Mouse (Mus musculus) MEL (cell line): ENCODE data around the gene Gm16181. TPM values are rescaled to one million over a fixed set of nuclear protein-coding genes. Genes with fewer than 3 reads are reported as not detected.
"Not testable (repeated sequence)": the region's sequence is repeated elsewhere in the genome, so short reads cannot be mapped to it uniquely, and the experiment has no call there.

Source experiments
- DNase-seq: peaks from one replicate; pipeline ENCODE4 v3.0.0; 2011; ENCODE audit warnings: low read depth, low spot score
- H3K27ac ChIP-seq: 2 replicates; pipeline ENCODE4 v1.5.1; 2012; ENCODE audit warnings: low read depth, mild to moderate bottlenecking, control low read depth, low read length, moderate library complexity; ENCODE audit not compliant: control insufficient read depth
- H3K27me3 ChIP-seq, 2 experiments: fragments of 150-350 bp in 1 of 2; sonication (generic) in 1 of 2; 2 replicates each; pipeline ENCODE4 v1.6.1; 2012; ENCODE audit warnings: low read length in 2 of 2, mild to moderate bottlenecking in 2 of 2, improper control_type of control experiment in 1 of 2, moderate library complexity in 1 of 2; ENCODE audit not compliant: insufficient read depth in 2 of 2, control insufficient read depth in 1 of 2
- H3K36me3 ChIP-seq, 2 experiments: 2 replicates each; pipeline ENCODE4 v1.6.1; 2012 to 2014; ENCODE audit warnings: low read length in 2 of 2, improper control_type of control experiment in 1 of 2, inconsistent platforms in 1 of 2, mild to moderate bottlenecking in 1 of 2; ENCODE audit not compliant: insufficient read depth in 2 of 2, control insufficient read depth in 1 of 2
- H3K4me1 ChIP-seq, 2 experiments: fragments of 150-350 bp in 1 of 2; sonication (generic) in 1 of 2; 2 replicates each; pipeline ENCODE4 v1.6.1; 2012; ENCODE audit warnings: low read length in 2 of 2, improper control_type of control experiment in 1 of 2, mild to moderate bottlenecking in 1 of 2; ENCODE audit not compliant: insufficient read depth in 2 of 2, control insufficient read depth in 1 of 2
- H3K4me3 ChIP-seq, 2 experiments: fragments of 150-350 bp in 1 of 2; sonication (generic) in 1 of 2; 2 replicates each; pipeline ENCODE4 v1.5.1; 2012; ENCODE audit warnings: low read depth in 2 of 2, low read length in 2 of 2, mild to moderate bottlenecking in 2 of 2, moderate library complexity in 2 of 2, control low read depth in 1 of 2, improper control_type of control experiment in 1 of 2; ENCODE audit not compliant: control insufficient read depth in 1 of 2, insufficient read depth in 1 of 2
- H3K79me2 ChIP-seq: 2 replicates; pipeline ENCODE4 v1.6.1; 2012; ENCODE audit warnings: mild to moderate bottlenecking, low read length, moderate library complexity; ENCODE audit not compliant: control insufficient read depth, poor library complexity, insufficient read depth
- H3K9ac ChIP-seq: 2 replicates; pipeline ENCODE4 v1.6.1; 2012; ENCODE audit warnings: low read depth, mild to moderate bottlenecking, control low read depth, low read length, moderate library complexity; ENCODE audit not compliant: control insufficient read depth, poor library complexity, severe bottlenecking
- H3K9me3 ChIP-seq: fragments of 150-350 bp; sonication (generic); replicated peaks from 2 replicates; pipeline ENCODE4 v1.6.1; 2012; ENCODE audit warnings: mild to moderate bottlenecking, low read length, improper control_type of control experiment, moderate library complexity; ENCODE audit not compliant: insufficient read depth
- BHLHE40 ChIP-seq: IDR thresholded peaks from 2 replicates; pipeline ENCODE4 v1.6.1; 2012; ENCODE audit warnings: low read depth, mild to moderate bottlenecking, inconsistent platforms, low read length, improper control_type of control experiment, borderline replicate concordance
- CHD1 ChIP-seq: IDR thresholded peaks from 2 replicates; pipeline ENCODE4 v1.6.1; 2012; ENCODE audit warnings: low read depth, mild to moderate bottlenecking, inconsistent platforms, low read length, improper control_type of control experiment
- E2F4 ChIP-seq: IDR thresholded peaks from 2 replicates; pipeline ENCODE4 v1.6.1; 2011; ENCODE audit warnings: low read depth, low read length, improper control_type of control experiment, borderline replicate concordance
- ELF1 ChIP-seq: IDR thresholded peaks from 2 replicates; pipeline ENCODE4 v1.6.1; 2014; ENCODE audit warnings: low read depth, mild to moderate bottlenecking, inconsistent platforms, low read length, improper control_type of control experiment, moderate library complexity
- HCFC1 ChIP-seq: IDR thresholded peaks from 2 replicates; pipeline ENCODE4 v1.6.1; 2012; ENCODE audit warnings: low read depth, mild to moderate bottlenecking, inconsistent platforms, low read length, improper control_type of control experiment, moderate library complexity
- MAZ ChIP-seq: IDR thresholded peaks from 2 replicates; pipeline ENCODE4 v1.6.1; 2012; ENCODE audit warnings: low read depth, mild to moderate bottlenecking, inconsistent platforms, low read length, improper control_type of control experiment
- MXI1 ChIP-seq: IDR thresholded peaks from 2 replicates; pipeline ENCODE4 v1.6.1; 2011; ENCODE audit warnings: mild to moderate bottlenecking, low read depth, low read length, improper control_type of control experiment
- POLR2A ChIP-seq, 2 experiments: IDR thresholded peaks; 2 replicates each; pipeline ENCODE4 v1.6.1; 2011 to 2012; ENCODE audit warnings: low read length in 2 of 2, mild to moderate bottlenecking in 2 of 2, control low read depth in 1 of 2, improper control_type of control experiment in 1 of 2, low read depth in 1 of 2, moderate library complexity in 1 of 2; ENCODE audit not compliant: control insufficient read depth in 1 of 2, insufficient read depth in 1 of 2, poor library complexity in 1 of 2
- POLR2AphosphoS2 ChIP-seq: IDR thresholded peaks from 2 replicates; pipeline ENCODE4 v1.6.1; 2011; ENCODE audit warnings: low read length, improper control_type of control experiment
- RCOR1 ChIP-seq: IDR thresholded peaks from 2 replicates; pipeline ENCODE4 v1.6.1; 2012; ENCODE audit warnings: low read depth, mild to moderate bottlenecking, inconsistent platforms, low read length, improper control_type of control experiment
- TCF12 ChIP-seq: IDR thresholded peaks from 2 replicates; pipeline ENCODE4 v1.6.1; 2014; ENCODE audit warnings: low read depth, mild to moderate bottlenecking, inconsistent platforms, low read length, improper control_type of control experiment, moderate library complexity
- USF2 ChIP-seq, 2 experiments: IDR thresholded peaks; 2 replicates each; pipeline ENCODE4 v1.6.1; 2011 to 2012; ENCODE audit warnings: improper control_type of control experiment in 2 of 2, low read length in 2 of 2, borderline replicate concordance in 1 of 2, inconsistent platforms in 1 of 2, low read depth in 1 of 2, mild to moderate bottlenecking in 1 of 2; ENCODE audit not compliant: insufficient read depth in 1 of 2
- ZMIZ1 ChIP-seq: IDR thresholded peaks from 2 replicates; pipeline ENCODE4 v1.6.1; 2012; ENCODE audit warnings: low read depth, mild to moderate bottlenecking, inconsistent platforms, low read length, improper control_type of control experiment, moderate library complexity
- ZNF384 ChIP-seq: IDR thresholded peaks from 2 replicates; pipeline ENCODE4 v1.6.1; 2012; ENCODE audit warnings: low read depth, mild to moderate bottlenecking, inconsistent platforms, low read length, improper control_type of control experiment
- polyA plus RNA-seq, 2 experiments: library from polyadenylated mRNA; stranded (reverse) in 1 of 2; unstranded in 1 of 2; fragments of >175 nt in 1 of 2; fragments of >200 nt in 1 of 2; gene quantifications; 2 replicates each; pipeline versions ENCODE4 v1.2.1 to v1.2.4; 2012; ENCODE audit warnings: low replicate concordance in 2 of 2, low read depth in 1 of 2; ENCODE audit not compliant: insufficient read length in 2 of 2, insufficient read depth in 1 of 2, missing spikeins in 1 of 2
- total RNA-seq: library from RNA; depleted of rRNA; stranded (reverse); fragments of 300-350 nt; gene quantifications from 2 replicates; pipeline ENCODE4 v1.2.3, GENCODE M21; 2012

Gene Gm16181
- total and polyA plus RNA-seq, 3 experiments: 0.58 TPM; not detected in 2

DNA sequence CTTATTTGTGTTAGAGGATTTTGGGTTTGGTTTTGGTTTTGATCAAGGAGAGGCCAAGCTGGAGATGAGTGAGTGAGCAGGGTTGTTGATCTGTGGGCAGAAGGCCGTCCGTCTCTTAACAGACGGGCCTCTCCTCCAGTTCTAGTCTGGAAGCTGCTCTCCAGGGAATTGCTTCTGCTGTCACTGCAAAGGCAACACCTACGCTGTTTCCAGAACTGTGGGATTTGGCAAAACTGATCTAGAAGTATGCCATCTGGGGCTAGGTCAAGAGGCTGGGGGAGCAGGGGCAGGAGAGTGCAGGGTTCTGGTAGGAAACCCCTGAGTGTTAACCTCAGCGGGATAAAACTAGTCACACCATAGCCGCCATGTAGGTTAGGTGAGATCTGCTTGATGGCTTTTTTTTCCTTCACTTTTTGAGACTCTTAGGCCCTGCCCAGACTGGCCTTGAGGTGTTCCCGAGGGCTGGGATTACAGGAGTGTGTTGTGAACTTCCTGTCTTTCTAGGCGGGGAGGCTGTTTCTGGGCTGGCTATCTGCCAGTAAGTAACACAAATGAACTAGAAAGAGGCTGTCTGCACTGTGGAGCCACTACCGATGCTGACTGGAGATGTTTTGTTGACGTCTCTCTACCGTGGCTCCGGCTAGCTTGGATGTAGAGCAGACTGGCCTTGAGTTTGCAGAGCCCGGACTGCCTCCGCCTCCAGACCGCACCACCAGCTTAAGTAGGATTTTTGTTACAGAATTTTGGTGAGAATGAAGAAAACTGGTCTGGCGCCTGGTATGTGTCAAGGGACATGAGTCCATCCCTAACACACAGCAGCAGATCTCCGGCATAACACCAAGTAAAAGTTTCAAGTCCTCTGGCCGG, 12.7 kb downstream of the Gm16181 start, which contains the start of gene Atp6v1g2:
Gene Atp6v1g2, plus strand, starts transcription at position 547 of the 867 bp plus-strand sequence.
- TF ChIP-seq ZMIZ1 (no peak), POLR2AphosphoS2 (no peak), USF2 (IDR thresholded peaks at IDR 0.05; ENCODE audit: borderline replicate concordance in 1 of 2, insufficient read depth in 1 of 2, low read depth in 1 of 2, low read length in 2 of 2) (no peak), E2F4 (no peak), RCOR1 (no peak), POLR2A (IDR thresholded peaks at IDR 0.05; ENCODE audit: control insufficient read depth in 1 of 2, insufficient read depth in 1 of 2, low read depth in 1 of 2, low read length in 2 of 2, poor library complexity in 1 of 2) (no peak), HCFC1 (no peak), ELF1 (no peak), MXI1 (no peak), MAZ (no peak), BHLHE40 (no peak), CHD1 (no peak), ZNF384 (no peak), TCF12 (no peak)
- H3K4me1 ChIP-seq: peaks cover 0 to 9% of the 10 kb centered on the region in 2 experiments; a peak in 2 of 4 replicates
- peak; percentile 47 for DNase-seq
- no peaks in the 10 kb centered on the region for H3K27me3 ChIP-seq
- H3K27ac ChIP-seq: peak within 1 kb of the TSS; percentile 98
- peaks cover 26% of the 10 kb centered on the region for H3K79me2 ChIP-seq
- peak within 1 kb of the TSS; percentile 64 to 94 for H3K4me3 ChIP-seq
- H3K36me3 ChIP-seq: peaks cover 6 to 13% of the 10 kb centered on the region in 2 experiments
- H3K9ac ChIP-seq: peak within 1 kb of the TSS; percentile 94
- no peaks in the 10 kb centered on the region for H3K9me3 ChIP-seq

DNA sequence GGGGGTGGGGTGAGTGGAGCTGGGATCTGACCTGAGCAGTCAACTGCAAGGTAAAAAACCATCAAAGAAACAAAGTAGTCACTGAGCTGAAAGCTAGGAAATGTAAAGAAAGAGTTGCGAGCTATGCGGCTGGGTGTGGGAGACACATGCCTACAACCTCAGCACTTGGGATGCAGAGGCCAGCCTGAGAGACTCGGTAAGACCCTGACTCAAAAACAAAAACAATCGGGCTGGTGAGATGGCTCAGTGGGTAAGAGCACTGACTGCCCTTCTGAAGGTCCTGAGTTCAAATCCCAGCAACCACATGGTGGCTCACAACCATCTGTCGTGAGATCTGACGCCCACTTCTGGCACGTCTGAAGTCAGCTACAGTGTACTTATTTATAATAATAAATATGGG, 13.5 kb downstream of the Gm16181 start:
- Histone ChIP-seq H3K79me2 (peaks cover 26% of the 10 kb centered on the region), H3K9ac (peak overlapping the region; percentile 12; the same call in 1 of the 2 replicates), H3K36me3 (peaks cover 6 to 12% of the 10 kb centered on the region in 2 experiments), H3K4me3 (peak overlapping the region; percentile 64 to 94)
- H3K27me3 ChIP-seq, H3K9me3 ChIP-seq, DNase-seq, H3K4me1 ChIP-seq, H3K27ac ChIP-seq: not testable (repeated sequence)
